Mouse (Mus musculus): Measurements from ENCODE around the gene Dkc1.

DNA sequence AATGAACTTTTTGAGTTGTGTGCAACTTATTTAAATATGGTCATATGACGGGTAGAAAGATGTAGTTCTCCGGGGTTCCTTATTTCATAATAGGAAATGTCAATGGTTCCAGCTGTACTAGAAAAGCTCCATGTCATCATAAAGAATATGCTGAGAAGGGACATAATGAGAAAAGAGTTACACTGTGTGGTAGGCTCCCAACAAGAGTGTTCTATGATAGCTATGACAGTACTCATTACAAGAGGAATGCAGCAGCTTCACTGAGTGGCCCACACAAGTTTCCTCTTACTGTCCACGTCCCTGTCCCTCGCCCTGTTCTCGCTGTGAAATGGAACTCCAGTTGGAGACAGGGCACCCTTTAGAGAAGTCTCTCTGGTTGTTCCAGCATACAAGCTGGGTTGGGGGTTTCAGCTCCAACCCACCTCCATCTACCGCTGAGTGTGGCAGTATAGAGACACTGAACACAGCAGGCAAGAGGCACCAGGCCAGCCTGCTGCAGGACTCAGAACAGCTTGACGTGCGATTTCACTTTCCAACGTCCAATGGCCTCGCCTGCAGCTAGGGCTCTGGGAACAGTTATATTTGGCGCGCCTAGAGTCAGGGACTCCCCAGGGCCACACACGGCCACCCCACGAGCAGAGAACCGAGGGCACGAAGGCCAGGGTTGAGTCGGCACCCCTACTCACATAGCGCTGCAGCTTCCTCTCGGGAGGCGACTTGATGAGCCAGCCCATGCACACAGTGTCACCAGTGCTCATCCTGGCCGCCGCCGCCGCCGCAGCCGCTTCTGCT is 11.5 kb upstream of the Dkc1 start:
- TF ChIP-seq CTCF (IDR thresholded peaks at IDR 0.05; ENCODE audit: low read depth, low read length) (no peak), POLR2A (IDR thresholded peaks at IDR 0.05; ENCODE audit: extremely low read depth, insufficient read depth, low read length) (no peak)
